Mouse (Mus musculus): ENCODE results near the gene Arpc4. TPM values are rescaled to one million over a fixed set of nuclear protein-coding genes. Genes with fewer than 3 reads are reported as not detected.

Gene Arpc4
- polyA plus RNA-seq, 1 experiment = 14.4 TPM

GRCm38 (mm10) chr6:113404649-113405448 is 26.9 kb downstream of the Arpc4 start:
- H3K36me3 ChIP-seq (ENCODE audit: control insufficient read depth, insufficient read depth, low read length) = no peaks in the 10 kb centered on the region; the same call in 1 of the 2 replicates
- no peak overlapping the region for H3K27ac ChIP-seq (ENCODE audit: control insufficient read depth, insufficient read depth, low read depth, low read length)
- no peaks in the 10 kb centered on the region for H3K4me1 ChIP-seq (ENCODE audit: control insufficient read depth, insufficient read depth, low read length)
- no peak for TF ChIP-seq CTCF (IDR thresholded peaks at IDR 0.05; ENCODE audit: control insufficient read depth, insufficient read depth, insufficient replicate concordance, low read depth, low read length)
- no peak for TF ChIP-seq POLR2A (IDR thresholded peaks at IDR 0.05; ENCODE audit: control insufficient read depth, low read depth, low read length)
- H3K27me3 ChIP-seq (ENCODE audit: control insufficient read depth, insufficient read depth, low read length) = no peaks in the 10 kb centered on the region
- no peak overlapping the region for H3K4me3 ChIP-seq (ENCODE audit: control insufficient read depth, low read depth, low read length)

GRCm38 (mm10) chr6:113405483-113405882 is 27.6 kb downstream of the Arpc4 start:
- TF ChIP-seq CTCF (IDR thresholded peaks at IDR 0.05; ENCODE audit: control insufficient read depth, insufficient read depth, insufficient replicate concordance, low read depth, low read length) (no peak), POLR2A (IDR thresholded peaks at IDR 0.05; ENCODE audit: control insufficient read depth, low read depth, low read length) (no peak)
- H3K27ac ChIP-seq (ENCODE audit: control insufficient read depth, insufficient read depth, low read depth, low read length) = no peak overlapping the region
- H3K36me3 ChIP-seq (ENCODE audit: control insufficient read depth, insufficient read depth, low read length) = no peaks in the 10 kb centered on the region; the same call in 1 of the 2 replicates
- no peaks in the 10 kb centered on the region for H3K4me1 ChIP-seq (ENCODE audit: control insufficient read depth, insufficient read depth, low read length)
- no peak overlapping the region for H3K4me3 ChIP-seq (ENCODE audit: control insufficient read depth, low read depth, low read length)
- no peaks in the 10 kb centered on the region for H3K27me3 ChIP-seq (ENCODE audit: control insufficient read depth, insufficient read depth, low read length)

- H3K4me3 ChIP-seq (ENCODE audit: control insufficient read depth, low read depth, low read length) = no peak overlapping the region
- TF ChIP-seq POLR2A (IDR thresholded peaks at IDR 0.05; ENCODE audit: control insufficient read depth, low read depth, low read length) (no peak), CTCF (IDR thresholded peaks at IDR 0.05; ENCODE audit: control insufficient read depth, insufficient read depth, insufficient replicate concordance, low read depth, low read length) (peak; percentile 47; the same call in 1 of the 2 replicates)
- no peaks in the 10 kb centered on the region for H3K4me1 ChIP-seq (ENCODE audit: control insufficient read depth, insufficient read depth, low read length)
- H3K27ac ChIP-seq (ENCODE audit: control insufficient read depth, insufficient read depth, low read depth, low read length) = no peak overlapping the region
- no peaks in the 10 kb centered on the region for H3K27me3 ChIP-seq (ENCODE audit: control insufficient read depth, insufficient read depth, low read length)
- H3K36me3 ChIP-seq (ENCODE audit: control insufficient read depth, insufficient read depth, low read length) = no peaks in the 10 kb centered on the region; the same call in 1 of the 2 replicates
These were observed 28.8 kb downstream of the Arpc4 start for GRCm38 (mm10) chr6:113406683-113407082.

GRCm38 (mm10) chr6:113410001-113410400 is 32.1 kb downstream of the Arpc4 start:
- Histone ChIP-seq H3K27me3 (ENCODE audit: control insufficient read depth, insufficient read depth, low read length) (no peaks in the 10 kb centered on the region), H3K4me1 (ENCODE audit: control insufficient read depth, insufficient read depth, low read length) (no peaks in the 10 kb centered on the region), H3K36me3 (ENCODE audit: control insufficient read depth, insufficient read depth, low read length) (no peaks in the 10 kb centered on the region; the same call in 1 of the 2 replicates), H3K4me3 (ENCODE audit: control insufficient read depth, low read depth, low read length) (no peak overlapping the region), H3K27ac (ENCODE audit: control insufficient read depth, insufficient read depth, low read depth, low read length) (no peak overlapping the region)
- no peak for TF ChIP-seq CTCF (IDR thresholded peaks at IDR 0.05; ENCODE audit: control insufficient read depth, insufficient read depth, insufficient replicate concordance, low read depth, low read length)
- no peak for TF ChIP-seq POLR2A (IDR thresholded peaks at IDR 0.05; ENCODE audit: control insufficient read depth, low read depth, low read length)

- no peak for TF ChIP-seq CTCF (IDR thresholded peaks at IDR 0.05; ENCODE audit: control insufficient read depth, insufficient read depth, insufficient replicate concordance, low read depth, low read length)
- Histone ChIP-seq H3K4me1 (ENCODE audit: control insufficient read depth, insufficient read depth, low read length) (peaks cover 8% of the 10 kb centered on the region), H3K27ac (ENCODE audit: control insufficient read depth, insufficient read depth, low read depth, low read length) (no peak overlapping the region), H3K27me3 (ENCODE audit: control insufficient read depth, insufficient read depth, low read length) (no peaks in the 10 kb centered on the region), H3K4me3 (ENCODE audit: control insufficient read depth, low read depth, low read length) (no peak overlapping the region), H3K36me3 (ENCODE audit: control insufficient read depth, insufficient read depth, low read length) (no peaks in the 10 kb centered on the region)
These were observed 38.5 kb downstream of the Arpc4 start for GRCm38 (mm10) chr6:113416416-113416815.

- peaks cover 9% of the 10 kb centered on the region for H3K4me1 ChIP-seq (ENCODE audit: control insufficient read depth, insufficient read depth, low read length)
- no peaks in the 10 kb centered on the region for H3K27me3 ChIP-seq (ENCODE audit: control insufficient read depth, insufficient read depth, low read length)
- H3K36me3 ChIP-seq (ENCODE audit: control insufficient read depth, insufficient read depth, low read length) = no peaks in the 10 kb centered on the region
- TF ChIP-seq CTCF (IDR thresholded peaks at IDR 0.05; ENCODE audit: control insufficient read depth, insufficient read depth, insufficient replicate concordance, low read depth, low read length) (0 out of 2 replicates have a peak, but pooled peaks have one; percentile 1), POLR2A (IDR thresholded peaks at IDR 0.05; ENCODE audit: control insufficient read depth, low read depth, low read length) (no peak)
- H3K4me3 ChIP-seq (ENCODE audit: control insufficient read depth, low read depth, low read length) = peak overlapping the region; percentile 95
- 0 out of 2 replicates have a peak overlapping the region, but pooled peaks have one; percentile 33 for H3K27ac ChIP-seq (ENCODE audit: control insufficient read depth, insufficient read depth, low read depth, low read length)
These were observed 40.7 kb downstream of the Arpc4 start for GRCm38 (mm10) chr6:113418441-113419198.

- Histone ChIP-seq H3K27ac (ENCODE audit: control insufficient read depth, insufficient read depth, low read depth, low read length) (0 out of 2 replicates have a peak within 1 kb of the TSS, but pooled peaks have one; percentile 33), H3K4me1 (ENCODE audit: control insufficient read depth, insufficient read depth, low read length) (peaks cover 9% of the 10 kb centered on the region), H3K27me3 (ENCODE audit: control insufficient read depth, insufficient read depth, low read length) (no peaks in the 10 kb centered on the region), H3K4me3 (ENCODE audit: control insufficient read depth, low read depth, low read length) (peak within 1 kb of the TSS; percentile 95), H3K36me3 (ENCODE audit: control insufficient read depth, insufficient read depth, low read length) (no peaks in the 10 kb centered on the region)
- no peak for TF ChIP-seq CTCF (IDR thresholded peaks at IDR 0.05; ENCODE audit: control insufficient read depth, insufficient read depth, insufficient replicate concordance, low read depth, low read length)
- peak; percentile 61; the same call in 1 of the 2 replicates for TF ChIP-seq POLR2A (IDR thresholded peaks at IDR 0.05; ENCODE audit: control insufficient read depth, low read depth, low read length)
These were observed 41.3 kb downstream of the Arpc4 start, which contains the start of gene Rpusd3 for GRCm38 (mm10) chr6:113419199-113419587. Gene Rpusd3 (minus strand): TSS chr6:113419340.
